In the genomic region with DNA sequence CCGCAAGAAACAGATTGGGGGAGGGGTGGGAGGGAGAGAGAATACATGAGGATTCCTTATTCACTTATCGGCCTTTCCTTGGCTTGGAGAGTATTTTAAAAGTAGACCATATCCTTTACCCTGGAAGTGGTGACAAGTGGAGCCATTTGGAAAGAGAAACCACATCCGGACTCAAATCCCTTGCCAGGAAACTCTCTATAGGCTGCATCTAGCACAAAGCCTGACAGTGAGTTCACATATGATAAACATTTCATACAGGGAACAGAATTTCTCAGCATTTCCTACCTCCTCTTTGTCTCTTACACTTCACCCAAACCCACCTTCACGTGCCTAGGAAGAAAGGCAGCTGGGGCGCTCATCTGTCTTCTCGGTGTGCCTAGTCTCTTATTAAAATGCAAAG, we compare ENCODE assay signal across 8 mouse cellular contexts. TPM values are rescaled to one million over a fixed set of nuclear protein-coding genes. Genes with fewer than 3 reads are reported as not detected.
DNase-seq lines count a peak whose midpoint lies in the region; ATAC-seq and TF ChIP-seq lines count a peak whose summit lies in the region.

No protein-coding gene starts in this region.

- no peak for TF ChIP-seq POLR2A in olfactory bulb, adult 2 months (IDR thresholded peaks at IDR 0.05; ENCODE audit: insufficient read depth, low read depth, low read length)

- H3K9me3 ChIP-seq in embryonic facial prominence, embryonic 14.5 days (ENCODE audit: control insufficient read depth, low read length), result no peaks in the 10 kb centered on the region
- H3K9me3 ChIP-seq in intestine, postnatal 0 days (ENCODE audit: control insufficient read depth), result no peaks in the 10 kb centered on the region

- H3K36me3 ChIP-seq in embryonic facial prominence, embryonic 14.5 days (ENCODE audit: control insufficient read depth, insufficient read depth, low read length), result peaks cover 41% of the 10 kb centered on the region
- peaks cover 10% of the 10 kb centered on the region for H3K36me3 ChIP-seq in intestine, postnatal 0 days (ENCODE audit: control insufficient read depth, insufficient read depth)

- DNase-seq in thymus, postnatal 0 days (ENCODE audit: low spot score), result peak; percentile 42
- DNase-seq in thymus, postnatal 4 days, result no peak
- DNase-seq in embryonic facial prominence, embryonic 14.5 days (ENCODE audit: low spot score), result peak; percentile 84
- no peak for DNase-seq in layer of hippocampus, adult 9-10 months (ENCODE audit: low spot score)
- DNase-seq in frontal cortex, postnatal 36 days (ENCODE audit: low spot score in 2 of 2), result no peak
- no peak for DNase-seq in retina, embryonic 14.5 days (ENCODE audit: low spot score)

- TF ChIP-seq CTCF in intestine, postnatal 0 days (IDR thresholded peaks at IDR 0.05; ENCODE audit: low read depth), result no peak
- no peak for TF ChIP-seq CTCF in olfactory bulb, adult 2 months (IDR thresholded peaks at IDR 0.05; ENCODE audit: insufficient read depth, low read depth, low read length)

- peak overlapping the region; percentile 86 for H3K9ac ChIP-seq in embryonic facial prominence, embryonic 14.5 days (ENCODE audit: low read depth, low read length)
- peak overlapping the region; percentile 58 for H3K9ac ChIP-seq in intestine, postnatal 0 days (ENCODE audit: low read depth, low read length)

- peak overlapping the region; percentile 95 for H3K27ac ChIP-seq in embryonic facial prominence, embryonic 14.5 days (replicated peaks; ENCODE audit: low read depth, low read length)
- peak overlapping the region; percentile 74 for H3K27ac ChIP-seq in intestine, postnatal 0 days (ENCODE audit: low read depth, low read length)
- no peak overlapping the region for H3K27ac ChIP-seq in olfactory bulb, adult 2 months (ENCODE audit: insufficient read depth, low read depth, low read length)

- ATAC-seq in embryonic facial prominence, embryonic 14.5 days (ENCODE audit: low read depth), result no peak
- no peak for ATAC-seq in intestine, postnatal 0 days

- no peaks in the 10 kb centered on the region for H3K27me3 ChIP-seq in embryonic facial prominence, embryonic 14.5 days (replicated peaks; ENCODE audit: control insufficient read depth, insufficient read depth, low read length)
- no peaks in the 10 kb centered on the region for H3K27me3 ChIP-seq in intestine, postnatal 0 days (replicated peaks; ENCODE audit: control insufficient read depth, insufficient read depth, low read length)

- H3K4me2 ChIP-seq in embryonic facial prominence, embryonic 14.5 days (ENCODE audit: low read depth, low read length), result peak overlapping the region; percentile 81
- peak overlapping the region; percentile 77 for H3K4me2 ChIP-seq in intestine, postnatal 0 days (replicated peaks; ENCODE audit: low read depth)

- H3K4me1 ChIP-seq in embryonic facial prominence, embryonic 14.5 days (ENCODE audit: control insufficient read depth, insufficient read depth, low read length), result peaks cover 11% of the 10 kb centered on the region; the same call in 1 of the 2 replicates
- peaks cover 5% of the 10 kb centered on the region; the same call in 1 of the 2 replicates for H3K4me1 ChIP-seq in intestine, postnatal 0 days (replicated peaks; ENCODE audit: control insufficient read depth, insufficient read depth, low read length)
- H3K4me1 ChIP-seq in olfactory bulb, adult 2 months (ENCODE audit: control insufficient read depth, insufficient read depth, low read length), result peaks cover 12% of the 10 kb centered on the region

- peak overlapping the region; percentile 79 for H3K4me3 ChIP-seq in embryonic facial prominence, embryonic 14.5 days (ENCODE audit: low read depth, low read length)
- peak overlapping the region; percentile 60 for H3K4me3 ChIP-seq in intestine, postnatal 0 days (ENCODE audit: low read depth, low read length)
- H3K4me3 ChIP-seq in olfactory bulb, adult 2 months (ENCODE audit: insufficient read depth, low read depth, low read length), result peak overlapping the region; percentile 78

- 5% methylated on average over 6 of the region's 6 CpGs for WGBS in embryonic facial prominence, embryonic 14.5 days
- WGBS in intestine, postnatal 0 days, result 12% methylated on average over 6 of the region's 6 CpGs
- 6% methylated on average over 6 of the region's 6 CpGs for WGBS in olfactory bulb, adult 2 months

RNA-seq across cellular contexts. Expression of a gene that starts 0.7 kb away (rescaled TPM):
- polyA plus RNA-seq in thymus, postnatal 0 days (2015; fragmentation: Nextera tagmentation; extraction: Ambion mirVana), result 12.0 and 13.1 TPM in 2 replicates
- polyA plus RNA-seq in embryonic facial prominence, embryonic 14.5 days (2014; fragmentation: Nextera tagmentation; extraction: Ambion mirVana), result 27.7 and 28.5 TPM in 2 replicates
- polyA plus RNA-seq in intestine, postnatal 0 days (2015; fragmentation: Nextera tagmentation; extraction: Ambion mirVana), result 3.7 and 4.8 TPM in 2 replicates
- polyA plus RNA-seq in olfactory bulb, adult 2 months (2012; ENCODE audit: insufficient read depth, insufficient read length, low replicate concordance, missing spikeins), result 87.6 TPM in 1 of 2 replicates, not detected in the other

RNA-seq across cellular contexts. Expression of a gene that starts 28.6 kb away (rescaled TPM):
- 65.0 and 68.8 TPM in 2 replicates for polyA plus RNA-seq in thymus, postnatal 0 days (2015; fragmentation: Nextera tagmentation; extraction: Ambion mirVana)
- polyA plus RNA-seq in embryonic facial prominence, embryonic 14.5 days (2014; fragmentation: Nextera tagmentation; extraction: Ambion mirVana), result 76.4 and 81.3 TPM in 2 replicates
- polyA plus RNA-seq in intestine, postnatal 0 days (2015; fragmentation: Nextera tagmentation; extraction: Ambion mirVana), result 35.6 and 38.5 TPM in 2 replicates
- polyA plus RNA-seq in olfactory bulb, adult 2 months (2012; ENCODE audit: insufficient read depth, insufficient read length, low replicate concordance, missing spikeins), result not detected in 2 replicates

RNA-seq across cellular contexts. Expression of a gene that starts 31.4 kb away (rescaled TPM):
- polyA plus RNA-seq in thymus, postnatal 0 days (2015; fragmentation: Nextera tagmentation; extraction: Ambion mirVana), result 127 and 134 TPM in 2 replicates
- polyA plus RNA-seq in embryonic facial prominence, embryonic 14.5 days (2014; fragmentation: Nextera tagmentation; extraction: Ambion mirVana), result 59.8 and 64.1 TPM in 2 replicates
- polyA plus RNA-seq in intestine, postnatal 0 days (2015; fragmentation: Nextera tagmentation; extraction: Ambion mirVana), result 64.6 and 66.8 TPM in 2 replicates
- not detected in 2 replicates for polyA plus RNA-seq in olfactory bulb, adult 2 months (2012; ENCODE audit: insufficient read depth, insufficient read length, low replicate concordance, missing spikeins)

RNA-seq across cellular contexts. Expression of a gene that starts 31.6 kb away (rescaled TPM):
- 20.0 and 20.7 TPM in 2 replicates for polyA plus RNA-seq in thymus, postnatal 0 days (2015; fragmentation: Nextera tagmentation; extraction: Ambion mirVana)
- polyA plus RNA-seq in embryonic facial prominence, embryonic 14.5 days (2014; fragmentation: Nextera tagmentation; extraction: Ambion mirVana), result 29.8 and 30.8 TPM in 2 replicates
- polyA plus RNA-seq in intestine, postnatal 0 days (2015; fragmentation: Nextera tagmentation; extraction: Ambion mirVana), result 98.9 and 114 TPM in 2 replicates
- not detected in 2 replicates for polyA plus RNA-seq in olfactory bulb, adult 2 months (2012; ENCODE audit: insufficient read depth, insufficient read length, low replicate concordance, missing spikeins)

RNA-seq across cellular contexts. Expression of a gene that starts 36.3 kb away (rescaled TPM):
- 2.6 and 3.1 TPM in 2 replicates for polyA plus RNA-seq in thymus, postnatal 0 days (2015; fragmentation: Nextera tagmentation; extraction: Ambion mirVana)
- 2.9 and 3.2 TPM in 2 replicates for polyA plus RNA-seq in embryonic facial prominence, embryonic 14.5 days (2014; fragmentation: Nextera tagmentation; extraction: Ambion mirVana)
- 3.1 and 3.3 TPM in 2 replicates for polyA plus RNA-seq in intestine, postnatal 0 days (2015; fragmentation: Nextera tagmentation; extraction: Ambion mirVana)
- not detected in 2 replicates for polyA plus RNA-seq in olfactory bulb, adult 2 months (2012; ENCODE audit: insufficient read depth, insufficient read length, low replicate concordance, missing spikeins)

Comparison
In these comparisons a context has a peak if more than half of its experiments do, and no peak if none do; other contexts are left out.
1. DNase-seq: peak in thymus, postnatal 0 days (single experiment) and embryonic facial prominence, embryonic 14.5 days (single experiment); none in thymus, postnatal 4 days (single experiment), layer of hippocampus, adult 9-10 months (single experiment), frontal cortex, postnatal 36 days (0 of 2) and retina, embryonic 14.5 days (single experiment).
2. Peak in every context shown above with its lines, with median percentiles within 50 percentile points of each other: H3K4me3 ChIP-seq.